Mouse (Mus musculus): ENCODE measurements at regions not wholly inside any gene's neighbourhood (a gene's known extent, or its start where the extent isn't known, plus 50 kb on each side); places are given as distances from the start of the nearest gene placed in this dataset.

DNA sequence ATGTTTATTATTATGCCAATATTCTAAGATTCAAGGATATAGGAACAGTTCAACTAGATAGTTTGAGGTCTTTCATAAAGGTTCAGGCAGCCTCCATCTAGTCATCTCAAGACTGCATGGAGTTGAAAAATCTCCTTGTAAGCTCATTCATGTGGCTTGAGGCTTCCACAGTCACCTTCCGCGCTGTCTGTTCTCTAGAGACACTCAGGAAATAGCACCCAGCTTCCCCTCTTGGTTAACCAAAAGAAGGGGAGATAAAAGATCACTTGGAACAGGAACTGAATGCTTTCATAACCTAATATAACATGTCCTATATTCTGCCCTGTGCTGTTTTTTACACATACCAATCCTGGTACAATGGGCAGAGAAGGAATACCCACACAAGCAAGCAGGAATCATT is 206.3 kb upstream of the Ercc4 start:
- DNase-seq (ENCODE audit: low spot score), result no peak

DNA sequence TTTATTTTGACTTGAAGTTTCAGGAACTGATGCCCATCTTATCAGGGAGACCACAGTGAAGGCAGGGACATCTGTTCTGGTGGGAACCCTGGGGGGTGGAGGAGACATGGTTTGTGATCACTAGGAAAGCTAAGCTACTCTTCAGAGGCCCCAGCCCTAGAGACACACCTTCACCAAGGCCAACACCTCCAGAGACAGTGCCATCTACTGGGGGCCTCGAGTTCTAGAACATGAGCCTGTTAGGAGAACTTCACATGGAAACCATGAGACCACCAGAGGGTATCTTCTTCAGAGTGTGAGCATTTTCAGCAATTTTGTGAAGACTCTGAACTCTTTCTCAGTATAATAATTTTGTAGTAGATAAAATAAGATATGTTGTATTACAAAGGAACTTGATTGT is 204.5 kb upstream of the Ercc4 start:
- no peak for DNase-seq (ENCODE audit: low spot score)

GRCm38 (mm10) chr16:12924668-12925067 is 184.8 kb upstream of the Ercc4 start:
- no peak for DNase-seq (ENCODE audit: low spot score)

DNA sequence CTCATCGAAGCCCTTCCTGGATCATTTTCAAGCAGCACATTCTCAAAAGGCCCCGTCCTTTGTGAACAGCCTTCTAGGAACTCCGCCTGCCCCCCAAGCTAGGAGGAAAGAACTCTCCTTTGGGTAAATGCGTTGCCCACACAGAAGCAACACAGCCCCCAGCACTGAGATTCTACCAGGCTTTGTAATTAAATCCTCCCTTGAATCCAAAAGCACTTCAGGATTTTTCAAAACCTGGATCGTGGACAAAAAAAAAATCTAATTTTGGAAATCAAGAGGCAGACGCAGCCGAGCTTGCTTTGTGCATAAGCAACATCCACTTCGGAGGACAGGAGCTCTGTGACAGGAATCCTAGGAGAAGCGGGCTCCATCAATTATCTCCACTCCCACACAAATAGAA is 183.6 kb upstream of the Ercc4 start:
- no peak for DNase-seq (ENCODE audit: low spot score)

DNA sequence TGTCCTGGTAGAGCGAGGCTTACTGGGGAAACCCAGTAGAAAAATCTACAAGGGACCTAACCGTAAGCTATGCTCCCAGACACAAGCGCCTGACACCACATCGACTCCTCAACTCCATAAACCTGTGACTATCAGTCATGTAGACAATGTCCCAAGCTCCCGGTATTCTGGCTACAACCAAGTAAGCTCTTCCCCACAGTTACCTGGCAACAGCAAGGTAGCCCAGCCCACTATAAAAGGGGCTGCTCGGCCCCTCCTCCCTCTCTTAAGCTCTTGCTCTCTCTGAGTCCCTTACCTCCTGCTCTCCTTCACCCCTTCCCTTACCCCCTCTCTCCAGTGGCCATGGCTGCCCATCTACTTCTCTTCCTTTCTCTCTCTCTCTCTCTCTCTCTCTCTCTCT is 178.4 kb upstream of the Ercc4 start:
- no peak for DNase-seq (ENCODE audit: low spot score)

- DNase-seq (ENCODE audit: low spot score), result no peak
These were observed 176.5 kb upstream of the Ercc4 start for GRCm38 (mm10) chr16:12932959-12933358.

DNA sequence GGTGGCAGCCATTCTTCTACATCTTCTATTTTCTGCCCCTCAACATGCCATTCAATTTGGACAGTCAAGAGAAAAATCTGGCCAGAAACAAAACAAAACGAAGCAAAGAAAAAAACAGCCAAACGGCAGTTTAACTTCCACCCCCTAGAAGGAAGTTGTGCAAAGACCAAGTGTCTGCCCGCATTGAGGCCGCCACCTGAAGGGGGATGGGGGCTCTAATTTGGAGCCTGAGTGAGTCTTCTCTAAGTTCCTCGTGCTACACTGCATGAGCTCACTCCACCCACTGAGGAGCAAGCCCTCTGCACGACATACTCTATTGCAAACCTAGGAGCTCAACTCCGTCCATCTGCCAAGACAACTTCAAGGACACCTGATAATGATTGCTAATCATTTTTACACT is 174.9 kb upstream of the Ercc4 start:
- DNase-seq (ENCODE audit: low spot score), result no peak

DNA sequence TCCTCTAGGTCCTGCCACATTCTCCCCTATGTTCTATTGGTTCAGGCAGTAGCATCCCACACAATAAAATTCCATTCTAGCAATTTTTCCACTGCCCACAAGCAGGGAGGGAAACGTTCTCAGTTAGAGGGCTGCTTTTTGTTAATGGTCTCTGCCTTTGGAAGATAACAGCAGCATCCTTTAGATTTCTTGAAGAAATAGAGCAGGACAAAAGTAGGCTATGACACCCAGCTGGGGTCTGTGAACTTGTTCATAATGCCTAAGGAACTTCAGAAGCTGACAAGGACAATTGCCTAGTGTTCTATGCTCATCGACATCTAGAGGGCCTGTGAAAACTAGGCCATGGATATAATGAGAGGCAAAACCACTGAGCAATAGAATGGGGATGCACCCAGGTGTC is 174.2 kb upstream of the Ercc4 start:
- DNase-seq (ENCODE audit: low spot score), result no peak

DNA sequence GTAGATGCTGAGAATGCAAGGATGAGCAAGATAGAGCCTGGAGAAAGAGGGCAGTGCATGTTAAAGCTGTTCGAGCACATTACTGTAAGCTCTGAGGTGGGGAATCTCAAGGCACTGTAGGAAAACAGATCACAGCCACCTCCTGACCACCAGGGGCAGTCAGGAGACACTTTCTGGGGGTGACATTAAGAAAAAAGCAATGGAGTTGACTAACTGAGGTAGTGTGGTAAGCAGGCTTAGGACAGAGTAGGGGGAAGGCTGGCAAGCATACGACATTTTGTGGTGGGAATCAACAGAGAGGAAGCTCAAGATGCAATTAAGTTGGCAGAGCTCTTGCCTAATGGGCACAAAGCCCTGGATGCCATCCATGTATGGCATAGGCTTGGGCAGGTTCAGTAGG is 172.9 kb upstream of the Ercc4 start:
- DNase-seq (ENCODE audit: low spot score), result no peak

- no peak for DNase-seq (ENCODE audit: low spot score)
These were observed 170.9 kb upstream of the Ercc4 start for GRCm38 (mm10) chr16:12938563-12938962.

GRCm38 (mm10) chr16:12951176-12951575 is 158.3 kb upstream of the Ercc4 start:
- no peak for DNase-seq (ENCODE audit: low spot score)

DNA sequence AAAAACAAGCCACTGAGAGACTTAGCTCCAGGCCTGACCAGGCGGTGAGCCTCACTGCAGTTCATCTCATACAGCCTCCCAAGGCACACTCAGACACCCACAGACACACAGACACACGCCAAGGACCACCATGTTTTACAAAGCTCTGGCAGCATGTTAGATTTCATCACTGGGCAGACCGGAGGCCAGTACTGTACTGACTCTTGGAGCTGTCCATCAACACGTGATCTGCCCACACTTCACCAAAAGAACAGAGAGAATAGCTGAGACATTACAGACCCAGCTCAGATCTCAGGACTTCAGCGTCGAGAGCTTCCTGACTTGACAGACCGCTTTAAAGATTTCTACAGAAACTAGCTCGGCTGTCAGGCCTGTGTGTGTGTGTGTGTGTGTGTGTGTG is 155.5 kb upstream of the Ercc4 start:
- DNase-seq (ENCODE audit: low spot score), result no peak

DNA sequence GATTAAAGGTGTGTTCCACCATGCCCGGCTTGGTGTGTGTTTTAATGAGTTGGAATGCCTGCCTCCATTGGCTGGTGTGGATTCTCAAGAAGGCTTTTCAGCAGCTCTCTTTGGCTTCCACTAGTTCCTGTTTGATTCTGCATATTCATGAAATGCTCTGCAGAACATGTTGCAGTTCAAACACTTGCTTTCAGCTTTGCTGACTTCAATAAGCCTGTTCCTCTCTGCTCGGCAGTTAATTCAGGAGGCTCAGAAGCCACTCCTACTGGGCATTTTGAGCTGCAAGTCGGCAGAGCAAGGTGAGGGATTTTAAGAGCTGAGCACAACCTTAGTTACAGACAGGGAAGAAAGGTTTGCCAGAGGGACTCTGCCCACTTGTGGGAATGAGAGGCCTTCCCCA is 153.1 kb upstream of the Ercc4 start:
- no peak for DNase-seq (ENCODE audit: low spot score)

DNA sequence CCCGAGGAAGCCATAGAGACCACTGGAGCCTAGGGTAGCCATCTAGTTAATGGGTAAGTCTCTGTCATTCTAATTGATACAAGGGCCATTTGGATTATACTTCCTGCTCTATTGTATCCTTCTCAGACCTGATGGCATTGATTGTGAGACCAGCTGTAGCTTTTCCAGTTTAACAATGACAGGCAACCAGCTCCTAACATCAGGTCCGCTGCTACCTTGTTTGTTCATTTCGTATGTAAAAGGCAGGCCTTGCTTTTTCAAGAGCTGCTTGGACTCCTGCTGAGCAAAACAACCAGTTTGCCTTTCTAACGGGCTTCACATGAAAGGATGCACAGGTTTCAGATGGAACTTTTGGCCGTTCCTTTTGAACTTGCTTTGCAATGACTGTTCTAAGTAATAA is 148.6 kb upstream of the Ercc4 start:
- DNase-seq (ENCODE audit: low spot score), result no peak

DNA sequence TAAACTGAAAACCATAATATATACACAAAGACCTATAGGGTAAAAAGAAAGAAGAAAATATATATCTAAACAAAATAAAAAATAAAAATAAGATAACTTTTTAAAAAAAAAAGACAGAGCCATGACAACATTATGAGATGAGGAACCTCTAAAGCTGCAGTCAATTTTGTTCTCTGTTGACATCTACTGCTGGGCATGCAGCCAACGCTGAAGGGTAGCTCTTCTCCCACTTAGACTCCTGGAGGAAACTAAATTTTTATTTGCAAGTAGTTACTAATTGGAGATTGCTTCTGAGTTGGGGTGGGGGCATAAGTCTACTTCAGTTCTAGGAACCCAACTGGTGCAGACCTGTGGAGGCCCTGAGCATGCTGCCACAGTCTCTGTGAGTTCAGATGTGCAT is 126.8 kb upstream of the Ercc4 start:
- DNase-seq (ENCODE audit: low spot score), result no peak

DNA sequence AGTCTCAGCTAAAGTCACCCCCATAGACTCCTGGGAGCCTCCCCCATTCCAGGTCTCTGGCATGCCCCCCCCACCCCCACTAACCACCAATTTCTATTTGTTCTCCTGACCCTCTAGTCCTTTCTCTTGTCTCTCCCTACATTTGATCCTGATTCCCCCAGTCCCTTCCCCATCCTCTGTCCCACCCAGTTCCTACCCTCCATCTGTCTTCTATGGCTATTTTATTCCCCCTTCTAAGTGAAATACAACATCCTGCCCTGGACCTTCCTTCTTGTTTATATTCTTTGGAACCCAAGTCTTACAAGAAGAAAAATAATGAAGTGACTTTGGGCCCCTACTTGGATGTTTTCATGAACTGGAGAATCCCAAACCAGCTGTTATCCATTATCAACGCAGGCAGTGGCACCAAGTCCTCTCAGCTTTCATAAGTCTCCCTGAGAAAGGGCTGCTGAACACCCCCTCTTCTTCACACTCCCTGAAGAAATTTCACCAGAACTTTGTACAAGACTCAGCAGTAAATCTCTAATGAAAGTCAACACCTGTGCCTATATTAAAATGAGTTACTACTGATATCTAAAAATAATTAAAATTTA is 108.1 kb upstream of the Ercc4 start:
- no peak for DNase-seq (ENCODE audit: low spot score)

DNA sequence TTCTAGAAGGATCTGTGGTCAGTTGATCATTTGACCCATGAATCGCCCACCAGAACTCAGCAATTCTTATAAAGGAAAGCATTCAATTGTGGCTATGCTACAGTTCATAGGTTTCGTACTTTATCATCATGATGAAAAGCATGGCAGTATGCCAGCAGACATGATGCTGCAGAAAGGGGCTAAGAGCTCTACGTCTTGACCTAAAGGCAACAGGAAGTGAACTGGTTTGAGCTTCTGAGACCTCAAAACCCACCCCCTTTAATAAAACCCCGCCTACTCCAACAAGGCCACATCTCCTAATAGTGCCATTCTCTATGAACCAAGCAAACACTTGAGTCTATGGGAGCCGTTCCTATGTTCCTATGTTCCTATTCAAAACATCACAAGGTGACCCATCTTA is 96.6 kb upstream of the Ercc4 start:
- no peak for DNase-seq (ENCODE audit: low spot score)

DNA sequence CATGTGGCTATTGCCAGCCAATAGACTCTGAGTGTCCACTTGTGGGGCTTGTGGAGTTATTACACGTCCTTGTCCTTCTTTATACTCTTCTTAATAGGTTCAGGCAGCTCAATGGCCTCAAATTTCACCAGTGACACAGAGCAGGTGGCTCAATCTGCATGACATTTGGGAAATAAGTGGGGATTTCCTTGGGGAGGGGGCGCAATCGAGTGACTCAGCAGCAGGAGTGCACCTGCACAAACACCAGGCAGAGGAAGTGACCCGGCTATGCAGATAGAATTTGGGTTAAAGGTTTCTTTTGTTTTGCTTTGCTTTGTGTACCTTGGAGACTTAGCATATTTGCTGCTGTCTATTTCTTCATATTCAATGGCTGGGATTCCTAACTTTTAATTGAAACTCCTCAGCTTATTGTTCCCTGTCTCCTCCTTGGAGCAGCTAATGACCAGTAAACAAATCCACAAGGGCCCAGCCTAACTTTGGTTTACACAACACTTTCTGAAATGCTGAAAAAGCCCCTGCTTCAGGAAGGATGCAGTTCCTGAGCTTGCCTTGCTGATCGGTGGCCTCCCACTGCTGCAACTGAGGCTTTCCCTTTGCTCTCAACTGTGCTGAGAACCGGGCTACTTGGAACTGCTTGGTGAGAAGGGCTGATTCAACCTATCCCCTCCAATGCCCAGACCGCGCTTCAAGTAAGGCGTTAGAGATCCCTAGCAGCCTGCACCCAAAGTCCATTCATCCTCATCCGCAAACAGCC is 95.4 kb upstream of the Ercc4 start:
- DNase-seq (ENCODE audit: low spot score), result no peak

DNA sequence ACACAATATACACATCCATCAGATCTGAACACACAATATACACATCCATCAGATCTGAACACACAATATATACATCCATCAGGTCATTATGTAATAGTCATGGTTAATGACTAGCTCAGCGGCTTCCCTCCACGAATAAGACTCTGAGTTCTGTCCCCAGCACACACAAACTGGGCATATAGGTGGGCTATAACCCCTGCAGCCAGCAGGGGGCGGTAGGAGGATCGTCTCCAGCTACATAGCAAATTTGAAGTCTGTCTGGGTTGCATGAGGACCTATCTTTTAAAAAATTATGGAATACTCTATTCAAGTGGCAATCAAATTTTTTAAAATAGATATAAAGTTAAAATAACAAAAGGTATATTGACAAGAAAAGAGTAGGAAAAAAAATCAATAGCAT is 86.6 kb upstream of the Ercc4 start:
- no peak for DNase-seq (ENCODE audit: low spot score)

- no peak for DNase-seq (ENCODE audit: low spot score)
These were observed 84.1 kb upstream of the Ercc4 start for GRCm38 (mm10) chr16:13025393-13025792.

- no peak for DNase-seq (ENCODE audit: low spot score)
These were observed 75.3 kb upstream of the Ercc4 start for GRCm38 (mm10) chr16:13034136-13034535.

DNA sequence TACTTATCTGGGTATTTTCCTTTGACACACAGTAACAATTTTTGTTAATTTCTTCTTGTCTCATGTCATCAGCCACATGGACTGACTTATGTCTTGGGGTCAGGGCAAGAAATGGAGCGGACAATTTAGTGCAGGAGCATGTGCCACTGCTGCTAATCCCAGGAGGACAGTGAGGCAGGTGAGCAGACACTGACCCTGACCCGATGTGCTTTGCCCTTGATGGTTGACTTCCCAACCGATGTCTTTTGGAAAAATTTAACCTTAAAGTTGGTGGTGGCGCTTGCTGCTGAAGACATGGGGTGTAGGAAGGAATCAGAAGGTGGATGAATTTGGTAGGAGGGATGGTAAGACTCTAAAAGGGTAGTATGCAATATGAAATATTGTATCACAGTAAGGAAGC is 72.9 kb upstream of the Ercc4 start:
- no peak for DNase-seq (ENCODE audit: low spot score)

DNA sequence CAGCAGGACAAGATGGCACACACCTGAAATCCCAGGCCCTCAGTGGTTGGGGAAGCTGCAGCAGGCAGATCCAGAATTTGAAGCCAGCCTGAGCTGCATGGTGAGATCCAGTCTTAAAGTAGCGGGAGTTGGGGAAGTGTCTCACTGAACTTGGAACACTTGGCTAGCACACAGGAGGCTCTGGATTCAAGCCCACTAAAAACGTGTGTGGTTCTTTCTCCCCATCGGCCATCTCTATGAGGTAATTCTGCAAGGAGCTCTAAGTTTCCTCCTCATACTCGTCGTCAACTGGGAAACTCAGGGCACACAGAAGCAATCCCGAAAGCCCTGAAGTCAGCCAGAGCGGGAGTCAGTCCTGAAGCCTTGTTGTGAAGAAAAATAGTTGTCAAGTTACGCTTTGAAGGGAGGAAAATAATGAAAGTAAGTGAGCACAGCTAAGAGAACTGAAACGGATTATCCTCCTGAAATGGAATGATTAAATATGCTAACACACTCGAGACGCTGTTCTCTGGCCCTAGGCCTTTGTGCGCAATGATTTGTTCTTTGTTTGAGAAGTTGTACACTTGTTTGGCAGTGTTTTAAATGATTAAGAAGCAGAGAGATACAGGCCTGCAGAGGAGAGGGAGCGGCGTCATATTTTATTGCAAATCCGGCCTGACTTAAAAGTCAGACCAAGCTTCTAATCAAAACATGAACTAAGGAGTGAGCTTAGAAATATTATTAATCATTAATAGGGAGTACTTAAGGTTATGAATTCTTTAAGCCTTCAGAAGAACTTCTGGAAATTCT is 69.0 kb upstream of the Ercc4 start:
- DNase-seq (ENCODE audit: low spot score), result no peak
